Mouse (Mus musculus) layer of hippocampus, postnatal 36 days (tissue): ENCODE measurements around the gene Olfm3. TPM values are rescaled to one million over a fixed set of nuclear protein-coding genes. Genes with fewer than 3 reads are reported as not detected.

Experiments used
- DNase-seq, 2 experiments: peaks; one replicate each; pipeline ENCODE4 v3.0.0; 2022
- total RNA-seq, 2 experiments: library from RNA; stranded (reverse); gene quantifications; 2 replicates each; pipeline ENCODE4 v1.2.3; 2021

Gene Olfm3
- 10 to 100 TPM; 16.5 to 19.5 TPM for total RNA-seq

- peak; percentile 40 to 52 for DNase-seq
Measured at GRCm38 (mm10) chr3:114903924-114904438, at the start of gene Olfm3. Olfm3 (plus strand) TSS chr3:114904078.

- DNase-seq = no peak
Measured at GRCm38 (mm10) chr3:114889764-114890163, 14.1 kb upstream of the Olfm3 start.

- peak in 1 of 2 experiments; percentile 20 for DNase-seq
Measured at GRCm38 (mm10) chr3:114904633-114905423, 950 bp downstream of the Olfm3 start.

- no peak for DNase-seq
Measured at GRCm38 (mm10) chr3:114907537-114907936, 3.7 kb downstream of the Olfm3 start.

GRCm38 (mm10) chr3:114908846-114909245 is 5.0 kb downstream of the Olfm3 start:
- DNase-seq = no peak

GRCm38 (mm10) chr3:114920102-114920501 is 16.2 kb downstream of the Olfm3 start:
- no peak for DNase-seq

- DNase-seq = no peak
Measured at GRCm38 (mm10) chr3:114929605-114930004, 25.7 kb downstream of the Olfm3 start.

GRCm38 (mm10) chr3:114930336-114930735 is 26.5 kb downstream of the Olfm3 start:
- DNase-seq = no peak

- no peak for DNase-seq
Measured at GRCm38 (mm10) chr3:114930796-114931195, 26.9 kb downstream of the Olfm3 start.

GRCm38 (mm10) chr3:114932881-114933280 is 29.0 kb downstream of the Olfm3 start:
- DNase-seq = no peak

GRCm38 (mm10) chr3:114954904-114955303 is 51.0 kb downstream of the Olfm3 start:
- DNase-seq = no peak

GRCm38 (mm10) chr3:114959311-114959967 is 55.6 kb downstream of the Olfm3 start:
- no peak for DNase-seq

DNA sequence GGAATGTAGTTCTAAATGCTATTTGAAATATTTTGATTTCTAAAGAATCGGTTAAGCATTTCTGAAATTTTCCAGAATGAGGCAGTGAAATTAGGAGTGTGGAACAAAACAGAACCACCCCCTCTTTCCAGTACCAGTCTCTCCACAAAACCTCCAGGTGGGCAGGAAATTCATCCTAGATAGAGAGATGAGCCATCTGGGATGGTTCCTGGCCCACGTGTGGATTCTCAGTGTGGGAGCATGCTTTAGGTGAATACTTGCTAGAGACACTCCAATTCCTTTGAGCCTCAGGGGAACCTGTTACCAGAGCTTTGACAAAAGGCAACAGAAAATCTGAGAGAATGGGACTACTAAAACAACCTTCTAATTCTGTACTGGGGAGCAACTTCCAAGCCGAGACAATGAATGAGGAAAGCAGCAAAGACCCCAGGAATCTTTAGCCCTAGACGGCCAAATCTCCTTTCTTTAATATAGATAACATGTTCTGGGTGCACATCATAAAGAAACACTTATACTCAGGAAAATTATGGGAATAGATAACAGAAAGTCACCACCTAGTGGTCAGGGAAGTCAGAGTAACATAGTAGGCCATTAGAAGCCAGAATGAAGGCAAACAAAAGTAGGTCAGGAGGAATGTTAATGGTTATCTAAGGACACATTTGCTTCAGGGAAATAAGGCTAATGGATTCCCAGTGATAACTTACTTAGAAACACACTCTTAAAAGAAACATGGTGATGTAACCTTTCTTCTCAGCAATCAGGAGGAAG is 58.6 kb downstream of the Olfm3 start:
- peak in 1 of 2 experiments; percentile 7 for DNase-seq

DNA sequence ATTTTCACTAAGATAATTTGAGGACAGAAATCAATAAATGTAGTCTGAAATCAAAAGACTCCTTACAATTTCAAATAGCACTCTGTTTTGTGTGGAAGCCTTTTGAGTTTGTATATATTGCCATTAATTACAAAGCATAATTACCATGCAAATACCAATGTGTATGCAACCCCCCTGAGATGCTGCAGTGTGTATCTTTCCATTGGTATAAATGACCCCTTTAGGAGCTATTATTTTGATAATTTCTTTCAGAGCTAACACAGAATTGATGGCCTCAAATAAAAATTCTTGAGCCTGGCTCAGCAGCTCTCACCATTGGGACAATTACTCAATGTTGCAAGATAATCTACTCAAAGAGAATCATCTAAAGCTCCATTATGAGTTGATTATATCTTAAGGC is 67.3 kb downstream of the Olfm3 start:
- DNase-seq = no peak

GRCm38 (mm10) chr3:114972522-114972921 is 68.6 kb downstream of the Olfm3 start:
- no peak for DNase-seq

GRCm38 (mm10) chr3:114990828-114991227 is 87.0 kb downstream of the Olfm3 start:
- no peak for DNase-seq

GRCm38 (mm10) chr3:114995956-114996355 is 92.1 kb downstream of the Olfm3 start:
- no peak for DNase-seq

GRCm38 (mm10) chr3:115027560-115027959 is 123.7 kb downstream of the Olfm3 start:
- DNase-seq = no peak

DNA sequence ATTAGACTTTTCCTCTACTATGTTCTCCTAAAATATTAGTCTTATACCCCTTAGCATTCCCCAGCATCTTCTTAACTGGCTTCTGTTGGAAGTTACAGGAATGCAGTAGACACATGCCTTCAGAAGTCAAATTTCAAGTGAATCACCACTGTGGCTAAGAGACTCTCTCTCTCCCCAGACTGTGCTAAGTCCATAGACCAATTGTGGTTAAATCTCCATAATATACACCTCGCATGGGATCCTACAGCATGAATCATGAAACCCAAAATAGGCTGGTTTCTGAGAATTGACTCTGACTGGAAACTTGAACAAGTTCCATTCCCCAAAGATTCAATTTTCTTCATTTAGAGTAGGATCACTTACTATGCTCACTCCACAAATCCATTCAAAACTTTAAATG is 124.2 kb downstream of the Olfm3 start:
- no peak for DNase-seq

GRCm38 (mm10) chr3:115028611-115029010 is 124.7 kb downstream of the Olfm3 start:
- peak in 1 of 2 experiments; percentile 9 for DNase-seq

DNA sequence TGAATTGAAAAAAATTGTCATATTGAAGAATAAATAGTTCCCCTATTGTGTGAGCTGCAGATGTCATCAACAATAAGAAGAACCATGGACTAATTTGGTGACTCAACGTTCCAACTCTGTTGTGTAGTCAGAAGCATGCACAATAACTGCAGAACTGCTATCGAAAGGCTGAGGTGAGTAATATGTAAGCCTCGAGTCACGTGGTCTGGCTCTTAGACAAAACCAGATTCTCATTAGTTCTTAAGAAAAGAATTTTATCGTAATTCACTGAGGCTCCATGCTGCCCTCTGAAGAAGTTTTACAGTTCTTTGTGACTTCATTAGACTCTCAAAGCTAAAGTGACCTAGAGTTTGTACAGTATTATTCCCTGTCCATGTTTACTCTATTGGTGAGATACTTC is 145.2 kb downstream of the Olfm3 start:
- DNase-seq = no peak

GRCm38 (mm10) chr3:115064901-115065300 is 161.0 kb downstream of the Olfm3 start:
- DNase-seq = no peak
